Mouse (Mus musculus): ENCODE measurements around the gene Mrps10.

DNA sequence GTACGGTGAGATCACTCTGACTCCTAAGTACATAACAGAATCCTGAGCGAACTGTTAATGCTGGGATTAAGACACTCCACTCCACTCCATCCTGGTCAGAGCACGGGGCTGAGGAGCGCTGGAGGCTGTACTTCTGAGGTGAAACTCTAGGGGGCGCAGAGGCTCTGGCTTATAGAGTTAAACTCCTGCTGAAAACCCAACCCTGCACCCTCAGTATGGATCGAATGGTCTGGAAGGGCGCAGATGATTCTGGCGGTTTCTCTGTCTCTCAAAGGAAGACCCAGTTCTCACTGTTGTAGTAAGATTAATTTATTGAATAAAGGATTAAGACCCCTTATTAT is 39.8 kb downstream of the Mrps10 start:
- peak; percentile 73 for TF ChIP-seq CTCF (IDR thresholded peaks at IDR 0.05; ENCODE audit: insufficient read depth, low read length)
- TF ChIP-seq POLR2A (IDR thresholded peaks at IDR 0.05; ENCODE audit: borderline replicate concordance, extremely low read depth, low read depth, low read length), result no peak
